Comparison of ENCODE assay signal across 9 mouse cellular contexts in genomic region chr1:157537636-157538035, GRCm38 (mm10). TPM values are rescaled to one million over a fixed set of nuclear protein-coding genes. Genes with fewer than 3 reads are reported as not detected.
DNase-seq lines count a peak whose midpoint lies in the region; ATAC-seq lines count a peak whose summit lies in the region.
"Had no signal": no experiment of that assay in that cellular context is flagged by ENCODE, and none has a peak within 500 bp of the region (broad histone marks: within the 10 kb centered on the region; RNA-seq: fewer than 3 reads in every experiment).

No protein-coding gene starts in this region.

- H3K4me2 ChIP-seq in neural tube, embryonic 15.5 days: no peak overlapping the region
- H3K4me2 ChIP-seq: liver, embryonic 13.5 days had no signal

- peak; percentile 21 to 23 for DNase-seq in frontal cortex, postnatal 36 days (ENCODE audit: low spot score in 2 of 2)
- DNase-seq in frontal cortex, postnatal 25 days (ENCODE audit: low spot score in 2 of 2): no peak
- DNase-seq in right cerebral cortex, postnatal 4 days: peak; percentile 50
- no peak for DNase-seq in right cerebral cortex, postnatal 36 days (ENCODE audit: low spot score in 2 of 2)
- peak; percentile 19 to 76 for DNase-seq in kidney, postnatal 36 days
- DNase-seq in thymus, postnatal 4 days: peak; percentile 72
- no peak for DNase-seq in heart, adult 8-10 months (ENCODE audit: low spot score)
- DNase-seq: liver, embryonic 13.5 days had no signal

- no peak overlapping the region for H3K27ac ChIP-seq in neural tube, embryonic 15.5 days (replicated peaks)
- H3K27ac ChIP-seq: liver, embryonic 13.5 days had no signal

- H3K9ac ChIP-seq in neural tube, embryonic 15.5 days (replicated peaks): no peak overlapping the region
- H3K9ac ChIP-seq: liver, embryonic 13.5 days had no signal

- H3K27me3 ChIP-seq in neural tube, embryonic 15.5 days (replicated peaks): no peaks in the 10 kb centered on the region; the same call in 1 of the 2 replicates
- H3K27me3 ChIP-seq: liver, embryonic 13.5 days had no signal

- H3K9me3 ChIP-seq in neural tube, embryonic 15.5 days (replicated peaks): no peaks in the 10 kb centered on the region
- H3K9me3 ChIP-seq: liver, embryonic 13.5 days had no signal

- 88% methylated on average over 5 of the region's 5 CpGs for WGBS in neural tube, embryonic 15.5 days

- 0 out of 2 replicates have a peak, but pooled peaks cover 4% of the 10 kb centered on the region for H3K4me1 ChIP-seq in neural tube, embryonic 15.5 days
- H3K4me1 ChIP-seq: liver, embryonic 13.5 days had no signal

- no peaks in the 10 kb centered on the region for H3K36me3 ChIP-seq in neural tube, embryonic 15.5 days

- no peak for ATAC-seq in neural tube, embryonic 15.5 days (ENCODE audit: low FRiP score)

- no peak overlapping the region for H3K4me3 ChIP-seq in neural tube, embryonic 15.5 days (replicated peaks)
- H3K4me3 ChIP-seq: liver, embryonic 13.5 days had no signal

RNA-seq across cellular contexts. Expression of gene Sec16b, which starts 31.1 kb away (rescaled TPM):
- polyA plus RNA-seq in neural tube, embryonic 15.5 days (2015; fragmentation: Nextera tagmentation; extraction: Ambion mirVana): 0.45 and 1.5 TPM in 2 replicates
- 1 to 10 TPM in 1 of 4 experiments, under 1 TPM in 3; 0.82 to 1.9 (median 0.86) TPM for total RNA-seq in heart, adult 8-10 months (2022)

Comparison
In these comparisons a context has a peak if more than half of its experiments do, and no peak if none do; other contexts are left out.
1. DNase-seq: peak in frontal cortex, postnatal 36 days (2 of 2), right cerebral cortex, postnatal 4 days (single experiment), kidney, postnatal 36 days (2 of 2) and thymus, postnatal 4 days (single experiment); none in frontal cortex, postnatal 25 days (0 of 2), right cerebral cortex, postnatal 36 days (0 of 2) and heart, adult 8-10 months (single experiment).